10 mouse cellular contexts compared by ENCODE assay signal in the genomic region with DNA sequence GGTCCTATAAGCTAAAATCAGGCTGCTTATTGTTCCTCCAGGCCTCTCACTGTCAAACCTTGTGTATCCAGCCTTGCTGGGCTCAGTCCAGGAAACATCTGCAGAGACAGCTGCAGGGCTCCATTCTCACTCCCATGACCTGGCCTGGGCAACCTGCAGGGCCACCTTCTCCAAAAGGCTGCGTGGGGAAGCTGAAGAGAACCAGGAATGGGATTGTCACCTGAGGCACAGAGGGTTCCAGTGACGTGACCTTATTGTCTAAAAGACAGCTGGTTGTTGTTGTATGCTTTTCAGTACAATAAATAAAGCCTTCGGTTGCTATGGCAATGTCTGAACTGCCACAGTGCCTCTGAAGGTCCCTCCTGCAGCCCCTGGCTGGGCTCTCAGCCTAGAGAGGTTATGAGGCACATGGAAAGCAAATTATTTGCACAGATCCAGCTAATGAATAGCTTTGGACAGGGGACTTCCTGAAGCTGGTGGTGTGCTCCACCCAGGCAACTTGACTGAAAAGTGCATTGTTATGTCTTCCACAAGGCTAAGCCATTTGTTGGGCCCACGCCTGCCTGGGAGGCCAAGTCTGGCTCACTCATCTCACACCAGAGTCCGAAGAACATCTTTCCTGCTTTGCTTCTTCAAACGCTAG.
A peak's percentile ranks its signal among the peaks of the same experiment; 100 is the strongest.
DNase-seq lines count a peak whose midpoint lies in the region; ATAC-seq lines count a peak whose summit lies in the region.
"Had no signal": no experiment of that assay in that cellular context is flagged by ENCODE, and none has a peak within 500 bp of the region (broad histone marks: within the 10 kb centered on the region; RNA-seq: fewer than 3 reads in every experiment).

No protein-coding gene starts in this region.

- WGBS in embryonic facial prominence, embryonic 14.5 days = 67% methylated on average over 6 of the region's 6 CpGs
- WGBS in embryonic facial prominence, embryonic 10.5 days = 70% methylated on average over 6 of the region's 6 CpGs
- 66% methylated on average over 6 of the region's 6 CpGs for WGBS in limb, embryonic 12.5 days

- H3K4me3 ChIP-seq in embryonic facial prominence, embryonic 14.5 days (ENCODE audit: low read depth, low read length) = no peak overlapping the region
- H3K4me3 ChIP-seq in embryonic facial prominence, embryonic 10.5 days = no peak overlapping the region
- no peak overlapping the region for H3K4me3 ChIP-seq in limb, embryonic 12.5 days (replicated peaks)
- H3K4me3 ChIP-seq: limb, embryonic 13.5 days had no signal

- DNase-seq in embryonic facial prominence, embryonic 14.5 days (ENCODE audit: low spot score) = peak; percentile 42
- DNase-seq in embryonic facial prominence, embryonic 10.5 days (ENCODE audit: low spot score) = no peak
- DNase-seq in R1 (ENCODE audit: low read depth, low spot score) = peak; percentile 39
- peak; percentile 40 for DNase-seq in heart, postnatal 4 days
- DNase-seq in urinary bladder, postnatal 4 days (ENCODE audit: low spot score in 2 of 2) = no peak
- DNase-seq in spleen, adult 18-20 months = no peak
- no peak for DNase-seq in thymus, postnatal 4 days
- DNase-seq: right cerebral cortex, postnatal 25 days had no signal

- no peaks in the 10 kb centered on the region for H3K36me3 ChIP-seq in embryonic facial prominence, embryonic 14.5 days (ENCODE audit: control insufficient read depth, insufficient read depth, low read length)
- no peaks in the 10 kb centered on the region for H3K36me3 ChIP-seq in embryonic facial prominence, embryonic 10.5 days (replicated peaks)
- no peaks in the 10 kb centered on the region for H3K36me3 ChIP-seq in limb, embryonic 12.5 days
- H3K36me3 ChIP-seq: limb, embryonic 13.5 days had no signal

- no peak overlapping the region for H3K4me2 ChIP-seq in embryonic facial prominence, embryonic 14.5 days (ENCODE audit: low read depth, low read length)
- H3K4me2 ChIP-seq in limb, embryonic 12.5 days = no peak overlapping the region
- H3K4me2 ChIP-seq: limb, embryonic 13.5 days had no signal

- H3K9ac ChIP-seq in embryonic facial prominence, embryonic 14.5 days (ENCODE audit: low read depth, low read length) = no peak overlapping the region
- H3K9ac ChIP-seq in limb, embryonic 12.5 days (replicated peaks) = no peak overlapping the region
- H3K9ac ChIP-seq: limb, embryonic 13.5 days had no signal

- no peak for ATAC-seq in embryonic facial prominence, embryonic 14.5 days (ENCODE audit: low read depth)
- ATAC-seq in limb, embryonic 12.5 days (ENCODE audit: insufficient number of reproducible peaks, insufficient read depth, low FRiP score, low TSS enrichment, low read depth) = no peak

- H3K27ac ChIP-seq in embryonic facial prominence, embryonic 14.5 days (replicated peaks; ENCODE audit: low read depth, low read length) = no peak overlapping the region
- no peak overlapping the region for H3K27ac ChIP-seq in embryonic facial prominence, embryonic 10.5 days (replicated peaks)
- H3K27ac ChIP-seq in limb, embryonic 12.5 days = peak overlapping the region; percentile 45; the same call in 1 of the 2 replicates
- H3K27ac ChIP-seq: limb, embryonic 13.5 days had no signal

- no peaks in the 10 kb centered on the region for H3K9me3 ChIP-seq in embryonic facial prominence, embryonic 14.5 days (ENCODE audit: control insufficient read depth, low read length)
- no peaks in the 10 kb centered on the region for H3K9me3 ChIP-seq in embryonic facial prominence, embryonic 10.5 days
- no peaks in the 10 kb centered on the region for H3K9me3 ChIP-seq in limb, embryonic 12.5 days
- H3K9me3 ChIP-seq: limb, embryonic 13.5 days had no signal

- no peaks in the 10 kb centered on the region for H3K27me3 ChIP-seq in embryonic facial prominence, embryonic 14.5 days (replicated peaks; ENCODE audit: control insufficient read depth, insufficient read depth, low read length)
- no peaks in the 10 kb centered on the region for H3K27me3 ChIP-seq in embryonic facial prominence, embryonic 10.5 days (replicated peaks; ENCODE audit: low read depth, poor library complexity, severe bottlenecking)
- no peaks in the 10 kb centered on the region for H3K27me3 ChIP-seq in limb, embryonic 12.5 days
- H3K27me3 ChIP-seq: limb, embryonic 13.5 days had no signal

- no peaks in the 10 kb centered on the region for H3K4me1 ChIP-seq in embryonic facial prominence, embryonic 14.5 days (ENCODE audit: control insufficient read depth, insufficient read depth, low read length)
- peaks cover 11% of the 10 kb centered on the region; the same call in 1 of the 2 replicates for H3K4me1 ChIP-seq in embryonic facial prominence, embryonic 10.5 days
- peaks cover 14% of the 10 kb centered on the region for H3K4me1 ChIP-seq in limb, embryonic 12.5 days (replicated peaks)

Comparison
In these comparisons a context has a peak if more than half of its experiments do, and no peak if none do; other contexts are left out.
1. DNase-seq: peak in embryonic facial prominence, embryonic 14.5 days (single experiment), R1 (single experiment) and heart, postnatal 4 days (single experiment); none in embryonic facial prominence, embryonic 10.5 days (single experiment), urinary bladder, postnatal 4 days (0 of 2), spleen, adult 18-20 months (0 of 2) and thymus, postnatal 4 days (single experiment).